Comparison of ENCODE assay signal across 13 mouse cellular contexts in the genomic region with DNA sequence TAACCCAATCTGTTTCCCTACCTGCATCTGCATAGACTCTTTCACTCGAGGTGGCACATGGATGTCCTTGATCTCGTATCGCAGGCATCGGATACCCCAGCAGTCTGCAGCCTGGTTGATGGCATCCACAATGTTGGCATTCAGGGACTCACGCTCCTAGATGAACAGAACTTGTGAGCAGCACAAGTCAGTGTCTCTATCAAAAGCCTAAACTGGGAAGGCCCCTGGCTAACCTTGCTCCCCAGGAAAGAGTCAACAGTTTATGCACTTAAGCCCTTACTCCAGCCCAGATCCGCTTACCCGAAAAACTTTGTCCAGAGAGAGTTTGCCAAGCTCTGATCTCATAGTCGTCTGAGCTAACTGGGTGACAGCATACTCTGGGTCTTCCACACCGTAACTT. TPM values are rescaled to one million over a fixed set of nuclear protein-coding genes. Genes with fewer than 3 reads are reported as not detected.
DNase-seq lines count a peak whose midpoint lies in the region; ATAC-seq lines count a peak whose summit lies in the region.
"Had no signal": no experiment of that assay in that cellular context is flagged by ENCODE, and none has a peak within 500 bp of the region (broad histone marks: within the 10 kb centered on the region; RNA-seq: fewer than 3 reads in every experiment).

No protein-coding gene starts in this region.

- H3K4me3 ChIP-seq in heart, embryonic 13.5 days, result peak overlapping the region; percentile 72; the same call in 1 of the 2 replicates
- H3K4me3 ChIP-seq in megakaryocyte, embryonic 14.5 days (replicated peaks), result peak overlapping the region; percentile 96
- H3K4me3 ChIP-seq in forebrain, embryonic 15.5 days, result no peak overlapping the region
- H3K4me3 ChIP-seq in midbrain, embryonic 14.5 days (replicated peaks; ENCODE audit: low read depth, low read length), result no peak overlapping the region

- H3K36me3 ChIP-seq in heart, embryonic 13.5 days, result peaks cover 63% of the 10 kb centered on the region
- H3K36me3 ChIP-seq in megakaryocyte, embryonic 14.5 days (replicated peaks; ENCODE audit: low read length), result peaks cover 68% of the 10 kb centered on the region
- H3K36me3 ChIP-seq in forebrain, embryonic 15.5 days, result peaks cover 53% of the 10 kb centered on the region
- H3K36me3 ChIP-seq in midbrain, embryonic 14.5 days (ENCODE audit: control insufficient read depth, insufficient read depth, low read length), result peaks cover 54% of the 10 kb centered on the region

- peak overlapping the region; percentile 92; the same call in 1 of the 2 replicates for H3K9ac ChIP-seq in heart, embryonic 13.5 days
- H3K9ac ChIP-seq in forebrain, embryonic 15.5 days (replicated peaks), result no peak overlapping the region
- H3K9ac ChIP-seq in midbrain, embryonic 14.5 days (replicated peaks; ENCODE audit: low read length), result no peak overlapping the region

- peaks cover 19% of the 10 kb centered on the region for H3K4me1 ChIP-seq in heart, embryonic 13.5 days
- H3K4me1 ChIP-seq in megakaryocyte, embryonic 14.5 days, result peaks cover 51% of the 10 kb centered on the region
- H3K4me1 ChIP-seq in forebrain, embryonic 15.5 days, result peaks cover 25% of the 10 kb centered on the region
- H3K4me1 ChIP-seq in midbrain, embryonic 14.5 days (ENCODE audit: control insufficient read depth, insufficient read depth, low read length), result peaks cover 26% of the 10 kb centered on the region

- no peak overlapping the region for H3K27ac ChIP-seq in heart, embryonic 13.5 days (replicated peaks)
- no peak overlapping the region for H3K27ac ChIP-seq in forebrain, embryonic 15.5 days (replicated peaks)
- no peak overlapping the region for H3K27ac ChIP-seq in midbrain, embryonic 14.5 days (replicated peaks; ENCODE audit: low read depth, low read length)
- H3K27ac ChIP-seq: hindbrain, embryonic 15.5 days had no signal

- no peak for ATAC-seq in heart, embryonic 13.5 days (ENCODE audit: extremely low read depth, insufficient number of reproducible peaks, low FRiP score, low TSS enrichment)
- no peak for ATAC-seq in megakaryocyte, adult 5-6 weeks (ENCODE audit: poor library complexity, severe bottlenecking)
- no peak for ATAC-seq in forebrain, embryonic 15.5 days (replicated peaks)
- ATAC-seq in midbrain, embryonic 14.5 days (ENCODE audit: low FRiP score, low TSS enrichment), result no peak

- 89% methylated on average over 9 of the region's 9 CpGs for WGBS in heart, embryonic 13.5 days
- 95% methylated on average over 9 of the region's 9 CpGs for WGBS in forebrain, embryonic 15.5 days
- WGBS in midbrain, embryonic 14.5 days, result 94% methylated on average over 9 of the region's 9 CpGs

- H3K9me3 ChIP-seq in heart, embryonic 13.5 days, result no peaks in the 10 kb centered on the region
- H3K9me3 ChIP-seq in megakaryocyte, embryonic 14.5 days, result no peaks in the 10 kb centered on the region
- no peaks in the 10 kb centered on the region for H3K9me3 ChIP-seq in forebrain, embryonic 15.5 days
- no peaks in the 10 kb centered on the region for H3K9me3 ChIP-seq in midbrain, embryonic 14.5 days (ENCODE audit: control insufficient read depth, low read length)
- H3K9me3 ChIP-seq: hindbrain, embryonic 15.5 days; stomach, embryonic 15.5 days had no signal

- no peaks in the 10 kb centered on the region for H3K27me3 ChIP-seq in heart, embryonic 13.5 days (replicated peaks)
- H3K27me3 ChIP-seq in megakaryocyte, embryonic 14.5 days (replicated peaks), result no peaks in the 10 kb centered on the region
- H3K27me3 ChIP-seq in forebrain, embryonic 15.5 days, result no peaks in the 10 kb centered on the region
- H3K27me3 ChIP-seq in midbrain, embryonic 14.5 days (ENCODE audit: control insufficient read depth, insufficient read depth, low read length), result no peaks in the 10 kb centered on the region
- H3K27me3 ChIP-seq: hindbrain, embryonic 15.5 days; stomach, embryonic 15.5 days had no signal

- H3K4me2 ChIP-seq in heart, embryonic 13.5 days, result peak overlapping the region; percentile 88
- H3K4me2 ChIP-seq in forebrain, embryonic 15.5 days (replicated peaks), result peak overlapping the region; percentile 71
- peak overlapping the region; percentile 87 for H3K4me2 ChIP-seq in midbrain, embryonic 14.5 days (ENCODE audit: low read length)

- DNase-seq in heart, adult 18-20 months, result no peak
- no peak for DNase-seq in midbrain, embryonic 14.5 days
- no peak for DNase-seq in left cerebral cortex, adult 9 months (ENCODE audit: low spot score in 2 of 2)
- DNase-seq in adrenal gland, adult 18-20 months (ENCODE audit: low spot score in 2 of 2), result no peak
- DNase-seq: cerebellum, adult 2 months; gastrocnemius, postnatal 25 days; retina, postnatal 1 day had no signal

RNA-seq across cellular contexts. Expression of a gene that starts 1.8 kb away (rescaled TPM):
- 211 and 238 TPM in 2 replicates for polyA plus RNA-seq in heart, embryonic 13.5 days (2015; fragmentation: Nextera tagmentation; extraction: Ambion mirVana)
- total RNA-seq in heart, adult 18-20 months (2021), result 100 to 1,000 TPM; 107 to 113 TPM
- polyA plus RNA-seq in megakaryocyte, embryonic 14.5 days (2012; ENCODE audit: insufficient read depth, low replicate concordance), result 76.4 and 102 TPM in 2 replicates
- total RNA-seq in megakaryocyte, adult 5-6 weeks (2015), result 70.8 and 77.7 TPM in 2 replicates
- 62.3 and 79.3 TPM in 2 replicates for total RNA-seq in megakaryocyte, adult 5-6 weeks (2017)
- polyA plus RNA-seq in forebrain, embryonic 15.5 days (2015; fragmentation: Nextera tagmentation; extraction: Ambion mirVana), result 259 and 263 TPM in 2 replicates
- polyA plus RNA-seq in midbrain, embryonic 14.5 days (2014; fragmentation: Nextera tagmentation; extraction: Ambion mirVana), result 219 and 222 TPM in 2 replicates
- 100 to 1,000 TPM; 159 to 223 TPM for total RNA-seq in adrenal gland, adult 18-20 months (2021)

RNA-seq across cellular contexts. Expression of a gene that starts 4.1 kb away (rescaled TPM):
- polyA plus RNA-seq in heart, embryonic 13.5 days (2015; fragmentation: Nextera tagmentation; extraction: Ambion mirVana), result 12.7 and 13.8 TPM in 2 replicates
- 10 to 100 TPM; 20.5 to 24.4 TPM for total RNA-seq in heart, adult 18-20 months (2021)
- 2.7 and 7.6 TPM in 2 replicates for polyA plus RNA-seq in megakaryocyte, embryonic 14.5 days (2012; ENCODE audit: insufficient read depth, low replicate concordance)
- 7.9 and 9.7 TPM in 2 replicates for total RNA-seq in megakaryocyte, adult 5-6 weeks (2015)
- total RNA-seq in megakaryocyte, adult 5-6 weeks (2017), result 5.6 and 11.1 TPM in 2 replicates
- 23.2 and 23.8 TPM in 2 replicates for polyA plus RNA-seq in forebrain, embryonic 15.5 days (2015; fragmentation: Nextera tagmentation; extraction: Ambion mirVana)
- polyA plus RNA-seq in midbrain, embryonic 14.5 days (2014; fragmentation: Nextera tagmentation; extraction: Ambion mirVana), result 23.3 and 26.4 TPM in 2 replicates
- 10 to 100 TPM; 14.0 to 15.9 TPM for total RNA-seq in adrenal gland, adult 18-20 months (2021)

RNA-seq across cellular contexts. Expression of a gene that starts 16.3 kb away (rescaled TPM):
- polyA plus RNA-seq in heart, embryonic 13.5 days (2015; fragmentation: Nextera tagmentation; extraction: Ambion mirVana), result 14.8 and 15.5 TPM in 2 replicates
- 10 to 100 TPM; 27.7 to 30.7 TPM for total RNA-seq in heart, adult 18-20 months (2021)
- 79.7 and 92.7 TPM in 2 replicates for polyA plus RNA-seq in megakaryocyte, embryonic 14.5 days (2012; ENCODE audit: insufficient read depth, low replicate concordance)
- total RNA-seq in megakaryocyte, adult 5-6 weeks (2015), result 14.2 and 15.4 TPM in 2 replicates
- 31.7 and 33.6 TPM in 2 replicates for total RNA-seq in megakaryocyte, adult 5-6 weeks (2017)
- polyA plus RNA-seq in forebrain, embryonic 15.5 days (2015; fragmentation: Nextera tagmentation; extraction: Ambion mirVana), result 44.8 and 45.3 TPM in 2 replicates
- polyA plus RNA-seq in midbrain, embryonic 14.5 days (2014; fragmentation: Nextera tagmentation; extraction: Ambion mirVana), result 32.5 and 35.4 TPM in 2 replicates
- total RNA-seq in adrenal gland, adult 18-20 months (2021), result 10 to 100 TPM; 54.7 to 58.2 TPM

RNA-seq across cellular contexts. Expression of a gene that starts 19.4 kb away (rescaled TPM):
- polyA plus RNA-seq in heart, embryonic 13.5 days (2015; fragmentation: Nextera tagmentation; extraction: Ambion mirVana), result 10.8 and 11.0 TPM in 2 replicates
- total RNA-seq in heart, adult 18-20 months (2021), result 1 to 10 TPM; 1.6 to 2.9 TPM
- 4.9 and 7.4 TPM in 2 replicates for polyA plus RNA-seq in megakaryocyte, embryonic 14.5 days (2012; ENCODE audit: insufficient read depth, low replicate concordance)
- 11.3 and 12.5 TPM in 2 replicates for total RNA-seq in megakaryocyte, adult 5-6 weeks (2015)
- total RNA-seq in megakaryocyte, adult 5-6 weeks (2017), result 13.0 and 14.3 TPM in 2 replicates
- 28.1 and 29.9 TPM in 2 replicates for polyA plus RNA-seq in forebrain, embryonic 15.5 days (2015; fragmentation: Nextera tagmentation; extraction: Ambion mirVana)
- polyA plus RNA-seq in midbrain, embryonic 14.5 days (2014; fragmentation: Nextera tagmentation; extraction: Ambion mirVana), result 17.4 and 20.4 TPM in 2 replicates
- 1 to 10 TPM; 6.6 to 7.7 TPM for total RNA-seq in adrenal gland, adult 18-20 months (2021)

RNA-seq across cellular contexts. Expression of a gene that starts 29.0 kb away (rescaled TPM):
- polyA plus RNA-seq in heart, embryonic 13.5 days (2015; fragmentation: Nextera tagmentation; extraction: Ambion mirVana), result 9.7 and 10.2 TPM in 2 replicates
- 10 to 100 TPM in 1 of 2 experiments, 1 to 10 TPM in 1; 9.0 to 10.9 TPM for total RNA-seq in heart, adult 18-20 months (2021)
- 0.14 and 0.54 TPM in 2 replicates for polyA plus RNA-seq in megakaryocyte, embryonic 14.5 days (2012; ENCODE audit: insufficient read depth, low replicate concordance)
- total RNA-seq in megakaryocyte, adult 5-6 weeks (2015), result 0.16 TPM in 2 replicates
- 0.24 and 0.48 TPM in 2 replicates for total RNA-seq in megakaryocyte, adult 5-6 weeks (2017)
- 17.9 and 18.7 TPM in 2 replicates for polyA plus RNA-seq in forebrain, embryonic 15.5 days (2015; fragmentation: Nextera tagmentation; extraction: Ambion mirVana)
- polyA plus RNA-seq in midbrain, embryonic 14.5 days (2014; fragmentation: Nextera tagmentation; extraction: Ambion mirVana), result 14.3 and 20.4 TPM in 2 replicates
- total RNA-seq in adrenal gland, adult 18-20 months (2021), result 10 to 100 TPM; 12.9 to 15.8 TPM

Comparison
In these comparisons a context has a peak if more than half of its experiments do, and no peak if none do; other contexts are left out.
1. H3K4me3 ChIP-seq: peak in heart, embryonic 13.5 days (single experiment) and megakaryocyte, embryonic 14.5 days (single experiment); none in forebrain, embryonic 15.5 days (single experiment) and midbrain, embryonic 14.5 days (single experiment).
2. Peak in every context shown above with its lines, with median percentiles within 50 percentile points of each other: H3K4me2 ChIP-seq.